Mouse (Mus musculus) yolk sac, embryonic 10.5 days (tissue): ENCODE measurements around the gene Rbck1.

Experiments
- DNase-seq: peaks from one replicate; pipeline ENCODE4 v3.0.0-alpha.2; 2017; ENCODE audit warnings: low spot score

Rbck1 gene

DNA sequence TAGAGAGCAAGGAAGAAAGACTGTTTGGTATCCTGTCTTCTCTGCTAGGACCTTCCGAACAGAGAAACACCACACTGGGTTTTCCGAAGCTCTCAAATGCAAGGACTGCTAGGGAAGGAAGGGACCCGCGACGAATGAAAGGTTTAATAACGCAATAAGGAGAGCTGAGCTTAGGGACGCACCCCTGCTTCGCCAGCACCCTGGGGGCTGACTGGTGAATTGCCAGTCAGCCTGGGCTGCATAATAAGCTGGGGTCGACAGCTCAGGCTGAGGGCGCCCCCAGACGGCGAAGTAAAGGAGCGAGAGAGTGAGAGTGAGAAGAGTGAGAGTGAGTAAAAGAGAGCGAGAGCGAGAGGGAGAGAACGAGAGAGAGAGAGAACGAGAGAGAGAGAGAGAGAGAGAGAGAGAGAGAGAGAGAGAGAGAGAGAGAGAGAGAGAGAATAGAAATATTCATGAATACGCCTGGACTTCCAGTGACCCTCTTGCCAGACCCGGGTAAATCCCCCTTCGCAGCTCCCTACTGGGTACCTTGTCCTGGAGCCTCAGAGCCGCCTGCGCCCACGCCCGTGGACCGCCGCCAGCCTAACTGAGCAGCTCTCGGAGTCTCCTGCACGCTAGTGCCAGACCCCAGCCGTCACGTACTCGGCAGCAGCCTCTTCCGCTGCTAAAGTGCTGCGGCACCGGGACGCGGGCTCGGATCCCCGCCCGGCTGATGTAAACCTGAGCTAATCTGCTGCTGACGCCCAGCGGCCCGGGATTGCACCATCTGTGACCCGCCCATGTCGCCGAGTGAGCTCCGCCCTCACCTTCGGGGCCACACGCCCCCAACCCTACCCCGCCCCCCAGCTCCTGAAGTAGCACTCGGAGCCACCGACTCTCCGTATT is 11.1 kb upstream of the Rbck1 start, which contains the start of gene Trib3:
Gene Trib3 (minus strand): TSS at position 704 of the 885 bp plus-strand sequence.
- peak; percentile 89 for DNase-seq

DNA sequence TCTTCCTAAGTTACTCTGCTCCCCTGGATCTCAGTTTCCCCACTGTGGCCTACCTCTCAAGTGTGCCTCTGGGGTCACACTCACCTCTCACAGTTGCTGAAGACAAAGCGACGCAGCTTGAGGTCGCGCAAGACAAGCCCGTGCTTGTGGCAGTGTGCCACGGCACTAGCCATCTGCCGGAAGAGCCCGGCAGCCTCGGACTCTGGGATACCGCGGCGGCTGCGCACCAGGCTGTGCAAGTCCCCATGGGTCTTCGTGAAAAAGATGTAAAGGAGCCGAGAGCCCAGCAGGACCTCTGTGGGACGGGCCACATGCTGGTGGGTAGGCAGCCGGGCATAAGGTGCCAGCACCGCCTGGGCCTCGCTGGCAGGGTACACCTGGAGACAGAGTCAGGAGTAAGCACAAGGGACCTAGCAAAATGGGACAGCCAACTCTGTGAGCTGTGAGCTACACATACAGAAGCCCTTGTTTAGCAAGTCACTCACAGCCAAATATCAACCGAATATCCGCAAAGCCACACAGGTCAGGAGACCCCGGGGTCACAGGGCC is 7.3 kb upstream of the Rbck1 start:
- no peak for DNase-seq

DNA sequence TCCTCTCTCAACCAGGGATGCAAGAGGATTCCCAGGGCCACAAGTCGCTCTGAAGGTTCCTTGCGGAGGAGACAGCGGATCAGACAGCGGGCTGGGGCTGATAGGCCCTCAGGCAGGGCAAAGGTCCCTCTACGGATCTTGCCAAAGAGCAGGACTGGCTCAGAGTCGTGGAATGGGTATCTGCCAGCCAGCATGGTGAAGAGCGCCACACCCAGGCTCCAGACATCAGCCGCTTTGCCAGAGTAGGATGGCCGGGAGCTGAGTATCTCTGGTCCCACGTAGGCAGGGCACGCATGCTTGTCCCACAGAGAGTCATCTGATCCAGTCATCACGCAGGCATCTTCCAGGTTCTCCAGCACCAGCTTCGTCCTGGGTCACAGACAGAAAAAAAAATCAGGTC is 5.9 kb upstream of the Rbck1 start:
- no peak for DNase-seq

DNA sequence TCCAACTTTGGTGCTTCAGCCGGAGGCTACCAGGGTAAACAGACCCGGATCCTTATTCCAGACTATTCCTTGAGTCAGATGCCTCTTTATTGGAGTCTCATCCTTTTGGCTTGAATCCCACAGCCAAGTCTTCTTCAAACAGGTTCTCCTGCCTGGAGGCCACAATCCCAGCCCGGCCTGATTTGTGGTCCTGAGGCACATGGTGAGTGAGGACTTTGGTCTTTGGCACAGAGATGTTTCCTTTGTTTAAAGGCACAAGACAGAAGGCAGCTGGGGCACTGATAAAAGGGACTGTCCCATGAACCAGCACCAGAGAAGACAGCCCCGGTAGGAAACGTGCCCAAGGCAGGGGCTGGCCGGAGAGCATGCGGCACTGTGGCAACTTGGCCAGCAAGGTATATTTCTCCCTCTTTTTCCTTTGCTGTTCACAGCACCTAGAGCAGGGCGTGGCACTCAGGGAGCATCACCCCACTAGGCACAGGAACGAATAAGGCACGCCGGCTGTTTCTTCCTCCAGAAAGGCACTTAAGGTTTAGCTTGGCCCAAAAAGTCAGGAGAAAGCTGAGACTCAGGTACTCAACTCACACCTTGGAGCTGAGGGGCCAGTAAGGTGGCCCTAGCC is 5.2 kb upstream of the Rbck1 start:
- DNase-seq: no peak

DNA sequence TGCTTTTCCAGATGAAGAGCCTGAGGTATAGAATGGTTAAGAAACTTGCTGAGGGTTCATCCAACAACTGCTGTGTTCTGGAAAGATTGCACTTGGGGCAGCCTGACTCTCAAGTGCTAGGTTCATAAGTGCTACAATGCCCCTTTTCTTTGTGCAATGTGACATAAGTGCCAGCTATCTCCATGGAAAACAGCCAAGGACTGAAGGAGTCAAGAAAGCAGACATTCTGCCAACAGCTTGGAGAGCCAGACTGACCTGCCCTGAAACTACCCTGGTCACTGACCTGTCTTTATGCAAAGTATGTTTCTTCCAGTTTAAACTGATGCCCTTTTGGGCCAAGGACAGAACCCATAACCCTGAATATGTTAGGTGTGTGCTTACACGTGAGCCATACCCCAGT is 4.4 kb upstream of the Rbck1 start:
- DNase-seq: no peak

DNA sequence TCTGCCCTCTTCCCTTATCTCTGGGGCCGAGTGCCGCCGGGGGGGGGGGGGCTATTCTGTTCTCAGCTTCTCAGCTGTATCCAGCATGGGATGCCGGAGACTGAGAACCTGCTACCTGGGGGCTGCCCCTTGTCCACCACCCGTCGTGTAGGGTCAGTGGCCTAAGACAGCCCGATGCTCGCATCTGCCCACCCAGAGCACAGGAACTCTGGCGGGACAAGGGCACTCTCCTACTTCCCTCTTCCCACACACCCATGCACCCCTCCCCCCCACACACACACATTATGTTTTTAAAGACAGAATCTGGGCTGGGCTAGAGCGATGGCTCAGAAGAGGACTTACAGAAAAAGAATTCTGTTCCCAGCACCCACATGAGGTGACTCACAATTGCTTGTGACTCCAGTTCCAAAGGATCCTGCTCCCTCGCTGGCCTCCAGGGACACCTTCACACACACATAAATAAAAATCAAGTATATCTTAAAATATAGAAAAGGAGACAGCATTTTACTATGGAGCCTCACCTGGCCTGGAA is 2.9 kb upstream of the Rbck1 start:
- DNase-seq: no peak

DNA sequence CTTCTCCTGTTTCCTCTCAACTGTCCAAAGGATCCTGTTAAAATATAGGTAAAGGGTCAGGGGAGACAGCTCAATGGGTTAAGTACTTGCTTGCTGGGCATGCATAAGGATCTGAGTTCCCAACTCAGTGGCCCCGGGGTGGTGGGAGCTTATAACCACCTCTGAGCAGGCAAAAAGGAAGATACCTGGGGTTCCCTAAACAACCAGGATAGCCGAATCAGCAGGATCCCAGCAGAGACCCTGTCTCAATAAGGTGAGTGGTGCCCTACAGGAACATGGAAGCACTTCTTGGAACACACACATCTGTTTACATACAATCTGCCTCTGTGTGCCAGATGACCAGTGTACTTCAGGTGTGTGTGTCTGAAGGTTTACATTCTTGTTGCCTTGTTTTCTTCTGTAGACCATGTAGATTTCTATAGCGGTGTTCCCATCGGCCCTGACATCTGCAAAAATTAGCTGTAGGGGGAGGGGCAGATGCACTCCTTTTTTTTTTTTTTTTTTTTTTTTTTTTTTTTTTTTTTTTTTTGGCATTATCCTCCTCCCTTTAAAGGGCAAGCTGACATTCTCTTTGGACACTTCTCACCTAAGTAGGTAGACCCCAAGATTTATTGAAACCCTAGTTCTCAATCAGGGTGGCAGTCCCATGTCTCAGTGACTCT is 1.0 kb upstream of the Rbck1 start:
- DNase-seq: no peak

DNA sequence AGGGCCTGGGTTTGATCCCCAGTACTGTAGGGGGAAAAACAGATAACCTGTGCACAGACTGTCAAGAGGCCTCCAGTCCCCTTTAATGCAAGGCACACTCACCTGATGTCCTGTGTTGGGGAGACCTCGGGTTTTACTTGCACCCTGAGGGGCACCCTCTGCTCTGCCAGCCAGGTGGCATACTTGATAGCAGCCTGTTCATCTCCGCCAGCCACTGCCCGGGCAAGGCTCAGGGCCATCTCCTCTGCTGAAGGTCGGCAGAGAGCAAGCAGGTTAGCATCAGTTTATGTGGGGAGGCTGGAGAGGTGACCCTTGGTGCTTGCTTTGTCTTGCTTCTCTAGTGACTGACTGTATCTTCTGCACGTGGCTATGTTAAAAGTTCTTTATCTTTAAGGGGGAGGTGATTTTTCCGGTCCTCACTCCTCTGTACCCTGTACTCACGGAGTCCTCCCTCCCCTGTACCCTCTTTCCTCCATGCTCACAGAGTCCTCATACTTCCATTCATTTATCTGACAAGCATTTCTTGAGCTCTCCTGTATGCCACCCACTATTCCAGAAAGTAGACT is 1.5 kb downstream of the Rbck1 start:
- DNase-seq: no peak

DNA sequence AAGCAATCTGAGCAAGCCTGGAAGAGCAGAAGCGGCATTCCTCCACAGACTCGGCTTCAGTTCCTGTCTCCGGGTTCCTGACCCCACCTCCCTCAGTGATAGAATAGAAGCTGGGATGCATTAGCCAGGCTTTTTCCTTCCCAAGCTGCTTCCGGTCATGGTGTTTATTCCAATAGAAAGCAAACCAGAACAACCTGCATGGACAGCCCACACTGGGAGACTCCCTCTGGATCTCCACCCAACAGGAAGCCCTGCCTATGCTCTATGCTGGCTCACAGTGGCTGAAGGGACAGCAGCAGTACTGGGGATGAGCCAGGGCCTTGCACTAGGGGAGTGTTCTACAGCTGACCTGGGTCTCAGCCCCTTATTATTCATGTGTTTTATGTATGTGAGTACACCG is 4.5 kb downstream of the Rbck1 start:
- DNase-seq: no peak

DNA sequence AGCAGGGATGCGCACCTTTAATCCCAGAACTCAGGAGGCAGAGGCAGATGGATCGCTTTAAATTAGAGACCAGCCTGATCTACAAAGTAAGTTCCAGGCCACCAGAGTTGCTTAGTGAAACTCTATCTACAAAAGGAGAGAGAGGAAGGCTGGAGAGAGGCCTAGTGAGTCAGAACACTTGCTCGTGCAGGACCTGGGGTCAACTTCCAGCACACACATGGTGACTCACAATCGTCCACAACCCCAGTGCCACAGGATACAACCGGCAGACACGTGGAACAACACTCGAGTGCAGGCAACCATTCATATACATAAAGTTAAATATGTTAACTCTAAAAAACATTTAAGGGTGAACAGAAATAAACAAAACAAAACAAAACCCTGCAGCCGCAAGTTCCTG is 5.8 kb downstream of the Rbck1 start:
- DNase-seq: no peak

DNA sequence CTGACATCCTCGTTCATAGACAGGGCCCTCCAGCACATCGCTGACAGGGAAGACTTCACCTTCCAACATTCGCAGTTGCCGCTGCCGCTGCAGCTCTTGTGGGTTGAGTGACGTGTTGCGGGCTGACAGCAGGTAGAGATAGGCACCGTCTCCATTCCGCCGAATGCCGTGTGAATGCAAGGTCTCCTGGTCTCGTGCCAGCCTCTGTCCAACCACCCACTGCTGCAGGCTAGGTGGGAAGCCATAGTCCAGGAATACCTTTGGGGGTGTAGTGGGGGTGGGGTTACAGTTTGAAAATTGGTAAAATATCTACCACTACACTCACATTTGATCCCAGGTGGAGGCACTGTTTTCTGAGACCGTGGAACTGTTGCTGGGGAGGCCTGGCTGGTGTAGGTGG is 6.3 kb downstream of the Rbck1 start:
- DNase-seq: no peak

DNA sequence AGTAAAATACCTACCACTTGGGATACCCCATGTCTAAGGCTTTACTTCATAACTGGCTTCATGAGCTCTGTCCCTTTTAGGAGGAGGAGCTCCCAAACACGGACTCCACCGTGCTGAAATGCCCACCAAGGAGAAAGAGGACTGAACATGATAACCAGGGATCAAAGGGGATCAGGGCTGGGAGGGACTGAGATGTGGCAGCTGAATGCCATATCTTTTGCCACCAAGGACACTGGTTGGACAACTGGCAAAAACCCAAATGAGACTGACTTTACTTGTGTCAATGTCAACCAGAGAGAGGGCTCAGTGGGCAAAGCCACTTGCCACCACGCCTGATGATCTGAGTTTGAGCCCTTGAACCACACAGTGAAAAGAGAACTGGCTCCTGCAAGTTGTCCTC is 7.6 kb downstream of the Rbck1 start:
- DNase-seq: no peak

DNA sequence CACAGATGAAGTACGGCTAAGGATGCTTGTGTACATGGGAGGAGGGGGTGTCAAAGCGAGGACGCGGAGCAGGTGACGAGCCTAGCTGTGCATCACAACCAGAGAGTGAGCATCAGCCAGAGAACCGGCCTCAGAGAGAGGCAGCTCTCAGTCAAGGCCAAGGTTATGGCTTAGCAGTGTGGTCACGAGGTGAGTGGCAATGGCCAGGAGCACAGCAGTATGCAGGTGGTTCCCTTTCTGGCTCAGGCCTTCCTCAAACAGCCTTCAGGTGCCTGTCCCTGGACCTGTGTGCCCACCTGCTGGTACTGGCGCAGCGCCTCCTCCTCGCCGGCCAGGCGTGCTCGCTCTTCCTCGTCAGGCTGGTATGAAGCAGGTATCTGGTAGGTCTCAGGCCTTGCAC is 8.5 kb downstream of the Rbck1 start:
- no peak for DNase-seq

DNA sequence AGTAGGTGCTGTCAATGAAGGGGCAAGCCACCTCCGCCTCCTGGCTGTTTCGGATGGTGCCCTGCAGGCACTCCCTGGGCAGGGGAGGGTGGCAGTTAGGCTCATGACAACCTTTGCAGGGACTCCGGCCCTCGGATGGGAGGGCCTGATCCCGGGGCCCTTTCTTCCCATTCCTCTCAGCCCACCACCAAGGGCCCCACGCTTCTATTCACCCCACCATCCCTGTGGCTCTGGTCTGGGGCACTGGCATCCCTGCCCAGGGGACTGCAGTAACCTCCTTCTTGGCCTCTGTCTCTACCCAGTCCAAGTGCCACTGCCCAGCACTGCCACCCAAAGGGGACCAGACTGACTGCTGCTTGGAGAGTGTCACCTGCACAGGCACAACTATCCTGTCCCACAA is 10.3 kb downstream of the Rbck1 start:
- no peak for DNase-seq

DNA sequence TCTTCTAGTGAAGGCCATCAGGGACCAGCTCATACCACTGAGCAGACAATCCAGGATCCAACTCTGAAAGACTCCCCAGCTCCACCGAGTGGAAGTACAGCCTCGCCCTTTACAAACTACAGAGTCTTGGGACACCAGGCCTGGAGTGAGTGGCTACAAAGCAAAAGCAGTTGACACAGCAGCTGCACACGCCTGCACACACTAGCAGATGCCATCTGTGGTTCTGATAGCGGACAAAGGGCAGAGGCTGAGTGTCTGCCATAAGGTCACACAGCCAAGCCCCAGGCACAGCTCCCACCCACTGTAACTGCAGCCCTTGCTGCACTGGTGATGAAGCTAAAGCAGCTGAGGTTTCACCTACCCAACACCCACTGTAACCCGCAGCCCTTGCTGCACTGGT is 10.9 kb downstream of the Rbck1 start:
- no peak for DNase-seq

DNA sequence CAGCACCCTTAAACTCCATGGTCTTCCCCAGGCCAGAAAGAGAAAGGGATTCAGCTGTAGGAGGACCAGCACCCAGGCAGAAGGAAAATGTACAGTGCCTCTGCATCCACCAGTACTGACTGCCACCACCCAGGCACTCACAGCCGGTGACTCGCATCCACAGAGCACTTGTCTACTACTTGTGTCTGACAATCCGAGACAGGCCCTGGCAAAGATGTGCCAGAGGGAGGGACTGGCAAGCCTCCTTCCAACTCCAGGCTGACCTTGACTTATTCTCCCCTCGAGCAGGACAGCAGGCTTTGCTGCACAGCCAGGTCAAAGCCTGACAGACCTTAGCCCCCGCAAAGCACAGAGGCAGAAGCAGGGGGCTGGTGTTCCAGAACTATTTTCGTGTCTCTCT is 15.4 kb downstream of the Rbck1 start:
- DNase-seq: no peak

DNA sequence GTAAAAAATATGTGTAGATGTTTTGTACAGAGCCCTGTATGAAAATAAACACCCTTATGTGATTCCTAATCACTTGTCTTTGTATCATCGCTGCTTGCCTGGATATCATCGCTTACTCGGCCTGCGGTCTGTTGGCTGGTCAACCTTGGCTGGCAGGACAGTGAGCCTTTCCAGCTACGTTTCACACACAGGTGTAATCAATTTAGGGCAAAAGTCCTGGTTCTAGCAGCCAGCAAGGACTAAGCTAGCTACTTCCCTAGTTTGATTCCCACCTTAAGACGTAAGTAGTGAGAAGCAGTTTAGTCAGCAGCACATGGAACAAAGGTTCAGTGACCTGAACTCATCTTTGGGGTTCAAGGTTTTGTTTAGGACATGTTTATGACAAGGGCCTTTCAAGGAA is 18.5 kb downstream of the Rbck1 start:
- DNase-seq: no peak

DNA sequence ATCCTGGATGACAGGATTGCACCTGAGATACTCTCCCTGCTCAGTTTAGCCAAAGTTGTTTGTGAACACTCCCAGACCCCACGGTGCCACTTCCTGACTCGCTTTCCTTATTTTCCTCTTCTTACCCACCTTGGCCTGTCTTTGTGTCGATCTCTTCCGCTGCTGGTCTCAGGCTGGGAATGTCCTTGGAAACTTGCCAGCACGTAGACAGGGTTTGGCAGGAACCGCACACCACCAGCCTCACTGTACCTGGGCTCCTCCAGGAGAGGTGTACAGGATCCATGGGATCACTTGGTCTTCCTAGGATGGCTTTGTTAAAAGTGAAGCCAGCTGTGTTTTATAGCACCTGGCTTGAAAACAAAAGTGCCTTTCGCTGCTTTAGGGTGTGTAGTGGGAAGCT is 19.5 kb downstream of the Rbck1 start:
- no peak for DNase-seq

DNA sequence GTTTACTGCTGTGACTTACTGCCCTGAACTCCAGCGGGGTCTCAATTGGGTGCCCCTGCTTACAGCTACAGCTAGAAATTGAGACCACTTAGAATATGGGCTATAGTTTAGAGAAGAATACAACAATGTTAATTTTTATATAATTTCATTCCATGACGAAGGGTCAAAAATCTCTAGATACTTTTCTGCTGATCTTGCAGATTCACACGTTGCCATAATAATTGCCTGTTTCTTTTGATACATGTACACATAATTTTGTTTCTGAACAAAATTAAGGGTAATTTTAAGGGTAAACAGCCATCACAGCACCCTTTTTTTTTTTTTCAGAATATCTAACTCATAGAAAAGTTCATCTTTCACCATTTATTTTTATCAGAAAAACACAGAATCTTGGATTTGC is 25.3 kb downstream of the Rbck1 start:
- no peak for DNase-seq

DNA sequence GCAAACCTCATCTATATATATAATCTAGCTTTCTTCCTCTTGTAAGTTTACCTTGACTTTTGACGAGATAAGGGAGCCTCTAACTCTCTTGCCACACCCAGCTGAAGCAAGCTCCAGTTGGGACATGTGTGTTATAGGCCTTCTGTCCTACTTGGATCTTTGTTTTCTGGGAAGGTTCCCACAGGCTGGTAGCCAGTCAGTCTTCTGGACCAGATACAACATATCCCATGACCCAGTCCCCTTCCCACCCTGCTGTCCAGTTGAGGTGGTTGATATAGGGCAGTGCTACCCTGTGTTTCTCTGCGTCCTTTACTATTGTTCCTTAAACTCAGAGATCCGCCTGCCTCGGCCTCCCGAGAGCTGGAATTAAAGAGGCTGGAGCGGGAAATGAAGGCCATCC is 27.0 kb downstream of the Rbck1 start:
- DNase-seq: no peak

DNA sequence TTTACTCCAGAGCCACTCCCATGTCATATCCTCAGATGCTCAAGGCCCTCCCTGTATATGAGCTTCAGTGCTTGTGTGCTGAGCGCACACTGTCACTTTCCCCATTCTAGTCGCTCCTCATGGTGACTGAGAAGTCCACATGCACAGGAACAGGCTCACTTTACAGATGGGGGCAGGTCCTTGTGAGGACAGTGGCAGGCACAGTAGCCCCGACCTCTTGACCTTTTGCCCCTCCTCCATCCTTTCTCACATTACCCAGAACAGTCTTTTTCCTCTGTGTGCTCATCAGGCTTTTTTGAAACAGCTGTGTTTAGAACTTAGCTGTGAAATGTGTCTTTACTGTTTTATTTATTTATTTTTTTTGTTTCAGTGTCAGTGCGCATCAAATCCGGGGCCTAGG is 28.7 kb downstream of the Rbck1 start:
- DNase-seq: peak; percentile 58

DNA sequence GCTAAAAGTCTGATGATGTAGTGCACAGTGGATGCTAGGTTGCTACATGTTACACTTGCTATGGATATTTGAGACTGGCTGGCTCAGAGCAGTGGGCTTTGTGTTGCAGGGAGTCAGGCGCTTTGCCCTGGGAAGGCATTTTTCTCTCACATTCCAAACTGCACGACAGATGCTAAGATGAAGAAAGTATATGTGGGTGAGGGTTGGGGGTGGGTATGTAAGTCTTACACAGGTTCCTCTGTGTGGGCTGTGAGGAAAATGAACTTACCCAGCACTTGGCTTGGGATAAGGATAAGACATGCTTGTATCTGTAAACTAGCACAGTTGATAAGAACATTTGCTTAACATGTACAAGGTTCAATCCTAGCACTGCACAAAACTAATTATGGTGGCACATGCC is 29.6 kb downstream of the Rbck1 start:
- DNase-seq: no peak
